Mouse (Mus musculus): ENCODE data around the gene Prkce. TPM values are rescaled to one million over a fixed set of nuclear protein-coding genes. Genes with fewer than 3 reads are reported as not detected.

Prkce gene
- polyA plus RNA-seq, 1 experiment from 2014 or later: 4.4 TPM

DNA sequence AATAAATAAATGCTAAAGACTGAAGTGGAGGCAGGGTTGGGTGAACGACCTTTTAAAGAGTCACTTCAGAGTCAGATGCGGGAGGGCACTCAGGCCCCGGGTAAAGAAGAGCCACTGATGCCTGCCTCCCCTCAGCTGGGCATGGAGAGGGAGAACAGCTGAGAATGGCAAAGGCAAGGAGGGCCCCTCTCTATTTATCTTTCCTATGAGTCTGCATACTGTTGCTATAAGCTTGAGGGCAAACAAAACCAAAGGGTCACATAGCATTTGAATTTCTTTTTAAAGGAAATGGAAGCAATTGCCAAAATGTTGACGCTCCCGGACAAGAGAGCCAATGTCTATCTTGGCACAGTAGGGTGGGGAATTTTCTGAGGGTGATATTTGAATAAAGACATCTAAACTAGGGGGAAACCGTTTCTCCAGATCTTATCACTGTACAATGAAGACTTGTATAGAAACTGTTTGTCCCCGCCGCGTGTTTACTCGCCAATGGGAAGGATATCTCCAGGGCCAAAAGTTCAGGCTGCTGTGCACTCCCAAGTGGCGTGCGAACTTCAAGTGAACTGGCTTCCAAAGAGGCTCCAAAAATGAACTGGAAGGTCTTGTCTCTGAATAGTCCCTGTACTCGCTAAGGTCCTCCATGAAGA, 347.5 kb downstream of the Prkce start:
- H3K27me3 ChIP-seq (ENCODE audit: control insufficient read depth, insufficient read depth, low read length): no peaks in the 10 kb centered on the region
- no peak overlapping the region for H3K4me2 ChIP-seq (ENCODE audit: low read depth, low read length)
- no peak for ATAC-seq (ENCODE audit: insufficient read depth, low FRiP score)
- peaks cover 8% of the 10 kb centered on the region for H3K4me1 ChIP-seq (ENCODE audit: control insufficient read depth, insufficient read depth, low read length)
- no peaks in the 10 kb centered on the region for H3K36me3 ChIP-seq (ENCODE audit: control insufficient read depth, insufficient read depth, low read length)
- no peak overlapping the region for H3K4me3 ChIP-seq (replicated peaks; ENCODE audit: low read length)
- WGBS: 45% methylated on average over 13 of the region's 13 CpGs
- no peaks in the 10 kb centered on the region for H3K9me3 ChIP-seq (replicated peaks; ENCODE audit: control insufficient read depth, low read length)
- H3K9ac ChIP-seq (ENCODE audit: low read length): no peak overlapping the region
- H3K27ac ChIP-seq (ENCODE audit: low read length): no peak overlapping the region

DNA sequence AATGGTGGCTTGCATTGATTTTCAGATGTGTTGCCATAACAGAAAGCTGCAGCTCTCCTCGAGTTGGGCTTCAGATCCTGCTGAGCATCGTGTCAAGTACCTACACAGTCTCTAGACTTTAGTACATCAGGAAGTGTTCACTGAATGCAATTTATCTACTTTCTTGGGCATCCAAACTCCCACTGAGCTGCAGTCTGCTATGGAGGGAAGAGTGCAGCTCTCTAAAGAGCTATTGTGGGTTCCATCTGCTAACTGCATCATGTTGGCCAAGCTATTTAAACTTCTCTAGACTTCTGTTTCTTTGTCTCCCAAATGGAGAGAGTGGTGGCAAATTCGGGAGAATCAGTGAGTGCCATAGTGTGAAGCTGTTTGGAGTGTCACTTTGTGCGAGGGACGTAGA, 349.0 kb downstream of the Prkce start:
- ATAC-seq (ENCODE audit: insufficient read depth, low FRiP score): no peak
- H3K27me3 ChIP-seq (ENCODE audit: control insufficient read depth, insufficient read depth, low read length): no peaks in the 10 kb centered on the region
- no peak overlapping the region for H3K4me2 ChIP-seq (ENCODE audit: low read depth, low read length)
- WGBS: 77% methylated on average over 5 of the region's 5 CpGs
- no peak overlapping the region for H3K9ac ChIP-seq (ENCODE audit: low read length)
- peaks cover 8% of the 10 kb centered on the region for H3K4me1 ChIP-seq (ENCODE audit: control insufficient read depth, insufficient read depth, low read length)
- no peaks in the 10 kb centered on the region for H3K36me3 ChIP-seq (ENCODE audit: control insufficient read depth, insufficient read depth, low read length)
- no peaks in the 10 kb centered on the region for H3K9me3 ChIP-seq (replicated peaks; ENCODE audit: control insufficient read depth, low read length)
- H3K27ac ChIP-seq (ENCODE audit: low read length): no peak overlapping the region
- H3K4me3 ChIP-seq (replicated peaks; ENCODE audit: low read length): no peak overlapping the region

- WGBS: 92% methylated on average over 7 of the region's 7 CpGs
- no peak overlapping the region for H3K4me3 ChIP-seq (replicated peaks; ENCODE audit: low read length)
- no peak for ATAC-seq (ENCODE audit: insufficient read depth, low FRiP score)
- H3K27ac ChIP-seq (ENCODE audit: low read length): no peak overlapping the region
- H3K4me2 ChIP-seq (ENCODE audit: low read depth, low read length): no peak overlapping the region
- H3K27me3 ChIP-seq (ENCODE audit: control insufficient read depth, insufficient read depth, low read length): no peaks in the 10 kb centered on the region
- H3K4me1 ChIP-seq (ENCODE audit: control insufficient read depth, insufficient read depth, low read length): peaks cover 8% of the 10 kb centered on the region
- no peaks in the 10 kb centered on the region for H3K36me3 ChIP-seq (ENCODE audit: control insufficient read depth, insufficient read depth, low read length)
- no peak overlapping the region for H3K9ac ChIP-seq (ENCODE audit: low read length)
- no peaks in the 10 kb centered on the region for H3K9me3 ChIP-seq (replicated peaks; ENCODE audit: control insufficient read depth, low read length)
These were observed 351.0 kb downstream of the Prkce start for GRCm38 (mm10) chr17:86518604-86519003.

GRCm38 (mm10) chr17:86521252-86521651, 353.7 kb downstream of the Prkce start:
- H3K9me3 ChIP-seq (replicated peaks; ENCODE audit: control insufficient read depth, low read length): no peaks in the 10 kb centered on the region
- H3K27me3 ChIP-seq (ENCODE audit: control insufficient read depth, insufficient read depth, low read length): no peaks in the 10 kb centered on the region
- no peak overlapping the region for H3K4me2 ChIP-seq (ENCODE audit: low read depth, low read length)
- H3K4me3 ChIP-seq (replicated peaks; ENCODE audit: low read length): no peak overlapping the region
- no peaks in the 10 kb centered on the region for H3K4me1 ChIP-seq (ENCODE audit: control insufficient read depth, insufficient read depth, low read length)
- WGBS: 90% methylated on average over 11 of the region's 11 CpGs
- no peak for ATAC-seq (ENCODE audit: insufficient read depth, low FRiP score)
- no peaks in the 10 kb centered on the region for H3K36me3 ChIP-seq (ENCODE audit: control insufficient read depth, insufficient read depth, low read length)
- no peak overlapping the region for H3K9ac ChIP-seq (ENCODE audit: low read length)
- H3K27ac ChIP-seq (ENCODE audit: low read length): no peak overlapping the region

DNA sequence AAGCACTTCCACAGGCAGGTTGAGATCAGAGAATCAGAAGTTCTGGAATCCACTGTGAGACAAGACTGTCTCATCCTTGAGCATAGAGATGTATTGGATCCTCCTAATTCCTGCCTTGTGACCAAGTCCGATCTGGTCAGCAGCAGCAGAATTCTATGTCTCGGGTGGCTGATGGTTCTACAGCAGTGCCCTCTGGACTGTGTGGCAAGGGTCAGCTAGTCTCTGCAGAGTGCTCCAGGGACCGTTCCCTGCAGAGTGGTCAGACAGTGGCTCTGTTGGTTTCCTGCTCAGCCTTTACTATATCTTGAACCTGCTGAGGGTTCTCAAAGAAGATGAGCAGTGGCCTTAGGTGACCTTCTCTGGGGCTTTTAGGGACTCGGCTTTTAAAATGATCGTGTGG, 355.1 kb downstream of the Prkce start:
- Histone ChIP-seq H3K9me3 (replicated peaks; ENCODE audit: control insufficient read depth, low read length) (no peaks in the 10 kb centered on the region), H3K27ac (ENCODE audit: low read length) (no peak overlapping the region), H3K36me3 (ENCODE audit: control insufficient read depth, insufficient read depth, low read length) (no peaks in the 10 kb centered on the region), H3K4me2 (ENCODE audit: low read depth, low read length) (no peak overlapping the region), H3K4me1 (ENCODE audit: control insufficient read depth, insufficient read depth, low read length) (no peaks in the 10 kb centered on the region), H3K4me3 (replicated peaks; ENCODE audit: low read length) (no peak overlapping the region), H3K9ac (ENCODE audit: low read length) (no peak overlapping the region), H3K27me3 (ENCODE audit: control insufficient read depth, insufficient read depth, low read length) (no peaks in the 10 kb centered on the region)
- 85% methylated on average over 5 of the region's 5 CpGs for WGBS
- ATAC-seq (ENCODE audit: insufficient read depth, low FRiP score): no peak

DNA sequence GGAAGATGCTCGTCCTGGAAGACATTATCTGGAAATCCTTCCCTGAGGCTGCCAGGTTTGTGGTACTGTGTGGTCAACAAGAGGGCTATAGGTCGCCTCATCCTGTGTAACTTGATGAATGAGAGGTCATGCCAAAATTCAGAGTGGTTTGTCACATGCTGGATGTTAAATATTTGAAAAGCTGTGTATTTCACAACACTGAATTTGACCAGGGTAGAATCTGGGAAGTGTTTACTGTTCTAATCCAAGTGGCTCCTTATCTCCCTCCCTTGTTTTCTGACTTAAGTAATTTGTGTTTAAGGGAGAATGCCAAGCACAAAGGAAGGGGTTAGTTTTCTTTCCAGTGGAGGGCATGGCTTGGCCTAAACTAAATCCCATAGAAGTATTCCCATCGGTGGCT, 355.8 kb downstream of the Prkce start:
- no peak overlapping the region for H3K4me2 ChIP-seq (ENCODE audit: low read depth, low read length)
- H3K9ac ChIP-seq (ENCODE audit: low read length): no peak overlapping the region
- H3K27ac ChIP-seq (ENCODE audit: low read length): no peak overlapping the region
- H3K9me3 ChIP-seq (replicated peaks; ENCODE audit: control insufficient read depth, low read length): no peaks in the 10 kb centered on the region
- H3K27me3 ChIP-seq (ENCODE audit: control insufficient read depth, insufficient read depth, low read length): no peaks in the 10 kb centered on the region
- H3K36me3 ChIP-seq (ENCODE audit: control insufficient read depth, insufficient read depth, low read length): no peaks in the 10 kb centered on the region
- 55% methylated on average over 3 of the region's 3 CpGs for WGBS
- H3K4me3 ChIP-seq (replicated peaks; ENCODE audit: low read length): no peak overlapping the region
- no peak for ATAC-seq (ENCODE audit: insufficient read depth, low FRiP score)
- no peaks in the 10 kb centered on the region for H3K4me1 ChIP-seq (ENCODE audit: control insufficient read depth, insufficient read depth, low read length)

GRCm38 (mm10) chr17:86523843-86524242, 356.3 kb downstream of the Prkce start:
- Histone ChIP-seq H3K27me3 (ENCODE audit: control insufficient read depth, insufficient read depth, low read length) (no peaks in the 10 kb centered on the region), H3K9ac (ENCODE audit: low read length) (no peak overlapping the region), H3K4me1 (ENCODE audit: control insufficient read depth, insufficient read depth, low read length) (no peaks in the 10 kb centered on the region), H3K27ac (ENCODE audit: low read length) (no peak overlapping the region), H3K4me2 (ENCODE audit: low read depth, low read length) (no peak overlapping the region), H3K9me3 (replicated peaks; ENCODE audit: control insufficient read depth, low read length) (no peaks in the 10 kb centered on the region), H3K4me3 (replicated peaks; ENCODE audit: low read length) (no peak overlapping the region), H3K36me3 (ENCODE audit: control insufficient read depth, insufficient read depth, low read length) (no peaks in the 10 kb centered on the region)
- ATAC-seq (ENCODE audit: insufficient read depth, low FRiP score): no peak
- 78% methylated on average over 10 of the region's 10 CpGs for WGBS

DNA sequence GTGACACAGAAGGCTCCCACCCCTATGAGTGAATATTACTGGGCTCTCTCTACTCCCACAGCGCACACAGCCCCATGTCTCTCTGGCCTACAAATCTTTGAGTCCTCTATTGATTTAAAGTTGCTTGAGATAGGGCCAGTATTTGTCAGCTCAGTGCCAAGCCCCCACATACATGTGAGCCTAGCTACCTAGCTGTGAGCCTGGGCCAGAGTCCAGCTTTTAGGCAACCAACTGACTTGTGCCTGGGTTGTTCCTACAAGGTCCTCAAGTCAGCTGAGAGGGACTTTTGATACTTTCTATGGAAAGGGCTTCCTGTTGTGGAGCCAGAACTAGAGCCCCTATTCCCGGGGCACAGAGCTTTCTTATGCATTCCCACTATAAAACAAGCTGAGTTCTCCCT, 357.5 kb downstream of the Prkce start:
- ATAC-seq (ENCODE audit: insufficient read depth, low FRiP score): no peak
- Histone ChIP-seq H3K9me3 (replicated peaks; ENCODE audit: control insufficient read depth, low read length) (no peaks in the 10 kb centered on the region), H3K27me3 (ENCODE audit: control insufficient read depth, insufficient read depth, low read length) (no peaks in the 10 kb centered on the region), H3K4me2 (ENCODE audit: low read depth, low read length) (no peak overlapping the region), H3K27ac (ENCODE audit: low read length) (no peak overlapping the region), H3K4me3 (replicated peaks; ENCODE audit: low read length) (no peak overlapping the region), H3K9ac (ENCODE audit: low read length) (no peak overlapping the region), H3K36me3 (ENCODE audit: control insufficient read depth, insufficient read depth, low read length) (no peaks in the 10 kb centered on the region), H3K4me1 (ENCODE audit: control insufficient read depth, insufficient read depth, low read length) (0 out of 2 replicates have a peak, but pooled peaks cover 6% of the 10 kb centered on the region)
- 84% methylated on average over 2 of the region's 2 CpGs for WGBS

DNA sequence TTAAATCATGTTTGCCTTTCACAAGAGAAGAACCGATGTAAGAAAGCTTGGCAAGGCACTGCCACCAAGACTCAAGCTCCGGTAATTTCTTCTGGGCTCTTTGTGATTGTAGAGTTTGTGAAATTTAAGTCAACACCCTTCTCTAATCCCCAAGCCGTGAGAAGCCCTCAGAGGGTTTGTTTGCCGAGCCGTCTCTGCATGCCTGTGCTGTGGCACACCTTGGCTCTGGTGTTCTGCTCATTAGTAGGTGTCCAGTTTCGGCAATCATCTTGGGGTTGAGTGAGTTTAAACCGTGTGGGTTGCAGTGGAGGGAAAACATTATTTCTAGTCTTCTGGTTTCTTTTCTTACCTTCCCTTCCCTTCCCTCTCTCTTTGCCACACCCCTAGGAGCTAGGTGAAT, 358.4 kb downstream of the Prkce start:
- WGBS: 64% methylated on average over 7 of the region's 7 CpGs
- Histone ChIP-seq H3K9me3 (replicated peaks; ENCODE audit: control insufficient read depth, low read length) (no peaks in the 10 kb centered on the region), H3K4me3 (replicated peaks; ENCODE audit: low read length) (no peak overlapping the region), H3K36me3 (ENCODE audit: control insufficient read depth, insufficient read depth, low read length) (no peaks in the 10 kb centered on the region), H3K27ac (ENCODE audit: low read length) (no peak overlapping the region), H3K9ac (ENCODE audit: low read length) (no peak overlapping the region), H3K4me1 (ENCODE audit: control insufficient read depth, insufficient read depth, low read length) (0 out of 2 replicates have a peak, but pooled peaks cover 6% of the 10 kb centered on the region), H3K4me2 (ENCODE audit: low read depth, low read length) (no peak overlapping the region), H3K27me3 (ENCODE audit: control insufficient read depth, insufficient read depth, low read length) (no peaks in the 10 kb centered on the region)
- ATAC-seq (ENCODE audit: insufficient read depth, low FRiP score): no peak

All from stomach, embryonic 16.5 days (tissue).